Mouse (Mus musculus) heart, embryonic 11.5 days (tissue): ENCODE results near the gene Mpv17. TPM values are rescaled to one million over a fixed set of nuclear protein-coding genes. Genes with fewer than 3 reads are reported as not detected.

Source experiments
- polyA plus RNA-seq: library from polyadenylated mRNA; unstranded; fragments of >200 nt; fragmentation: Nextera tagmentation; extraction: Ambion mirVana; gene quantifications from 2 replicates; pipeline ENCODE4 v1.2.1, GENCODE M21; 2014

Mpv17 gene
- polyA plus RNA-seq, 1 experiment from 2014 or later, result 82.1 TPM

Other genes starting within 250 kb of the Mpv17 start
- 445 and 470 TPM in 2 replicates for gene Ost4, start 246.5 kb downstream of the Mpv17 start, polyA plus RNA-seq
- 90.5 and 123 TPM in 2 replicates for gene Emilin1, start 240.8 kb downstream of the Mpv17 start, polyA plus RNA-seq
- 10.1 and 11.3 TPM in 2 replicates for gene Khk, start 232.8 kb downstream of the Mpv17 start, polyA plus RNA-seq
- 4.4 and 5.4 TPM in 2 replicates for gene Cgref1, start 208.7 kb downstream of the Mpv17 start, polyA plus RNA-seq
- gene Preb, start 193.9 kb downstream of the Mpv17 start, polyA plus RNA-seq, result 69.1 and 70.2 TPM in 2 replicates
- gene Tcf23, start 185.6 kb downstream of the Mpv17 start, polyA plus RNA-seq, result 0.04 and 0.15 TPM in 2 replicates
- 96.8 and 101 TPM in 2 replicates for gene Atraid, start 105.9 kb downstream of the Mpv17 start, polyA plus RNA-seq
- gene Slc5a6, start 105.3 kb downstream of the Mpv17 start, polyA plus RNA-seq, result 5.4 and 7.1 TPM in 2 replicates
- 22.9 and 23.1 TPM in 2 replicates for gene Cad, start 99.5 kb downstream of the Mpv17 start, polyA plus RNA-seq
- not detected in 2 replicates for gene Dnajc5g, start 48.0 kb downstream of the Mpv17 start, polyA plus RNA-seq
- 0.47 and 0.48 TPM in 2 replicates for gene Slc30a3, start 46.0 kb downstream of the Mpv17 start, polyA plus RNA-seq
- gene Trim54, start 37.5 kb downstream of the Mpv17 start, polyA plus RNA-seq, result 13.9 and 16.7 TPM in 2 replicates
- gene Ucn, start 15.4 kb downstream of the Mpv17 start, polyA plus RNA-seq, result 0.51 TPM in 1 of 2 replicates, not detected in the other
- 0.76 and 1.2 TPM in 2 replicates for gene Gm29609, start 25.7 kb upstream of the Mpv17 start, polyA plus RNA-seq
- 48.2 and 50.8 TPM in 2 replicates for gene Gtf3c2, start 25.9 kb upstream of the Mpv17 start, polyA plus RNA-seq
- gene Snx17, start 39.0 kb upstream of the Mpv17 start, polyA plus RNA-seq, result 115 and 122 TPM in 2 replicates
- gene Eif2b4, start 39.2 kb upstream of the Mpv17 start, polyA plus RNA-seq, result 56.7 and 58.6 TPM in 2 replicates
- gene Zfp513, start 48.1 kb upstream of the Mpv17 start, polyA plus RNA-seq, result 4.8 and 5.0 TPM in 2 replicates
- 103 and 116 TPM in 2 replicates for gene Ppm1g, start 66.4 kb upstream of the Mpv17 start, polyA plus RNA-seq
- 124 and 141 TPM in 2 replicates for gene Nrbp1, start 86.6 kb upstream of the Mpv17 start, polyA plus RNA-seq
- gene Gm9970, start 87.0 kb upstream of the Mpv17 start, polyA plus RNA-seq, result 0.53 and 0.59 TPM in 2 replicates
- gene Krtcap3, start 97.4 kb upstream of the Mpv17 start, polyA plus RNA-seq, result 7.1 and 7.7 TPM in 2 replicates
- gene Ift172, start 136.9 kb upstream of the Mpv17 start, polyA plus RNA-seq, result 22.7 and 30.7 TPM in 2 replicates
- gene Fndc4, start 141.8 kb upstream of the Mpv17 start, polyA plus RNA-seq, result 22.3 and 28.5 TPM in 2 replicates
- 0.51 and 0.60 TPM in 2 replicates for gene Gckr, start 143.2 kb upstream of the Mpv17 start, polyA plus RNA-seq